Mouse (Mus musculus) CH12.LX (cell line): ENCODE measurements at regions not wholly inside any gene's neighbourhood (a gene's known extent, or its start where the extent isn't known, plus 50 kb on each side); places are given as distances from the start of the nearest gene placed in this dataset.

Experiments used
- DNase-seq: peaks from one replicate; pipeline ENCODE4 v3.0.0-alpha.2; 2013; ENCODE audit errors: extremely low read depth
- H3K27ac ChIP-seq: 2 replicates; pipeline ENCODE4 v1.5.1; 2012; ENCODE audit warnings: low read depth, mild to moderate bottlenecking, control low read depth, moderate library complexity; ENCODE audit not compliant: insufficient read depth
- H3K27me3 ChIP-seq: replicated peaks from 2 replicates; pipeline ENCODE3; 2012; ENCODE audit warnings: inconsistent platforms
- H3K36me3 ChIP-seq, 2 experiments: replicated peaks in 1 of 2; 2 replicates each; pipeline versions ENCODE3 to v1.6.1; 2012; ENCODE audit warnings: inconsistent platforms in 1 of 2, low read length in 1 of 2, mild to moderate bottlenecking in 1 of 2, mixed read lengths in 1 of 2, moderate library complexity in 1 of 2; ENCODE audit not compliant: control insufficient read depth in 1 of 2, insufficient read depth in 1 of 2
- H3K4me1 ChIP-seq, 2 experiments: 2 replicates each; pipeline ENCODE4 v1.6.1; 2012; ENCODE audit warnings: inconsistent platforms in 1 of 2, moderate library complexity in 1 of 2; ENCODE audit not compliant: insufficient read depth in 2 of 2, control insufficient read depth in 1 of 2
- H3K4me2 ChIP-seq: 2 replicates; pipeline ENCODE4 v1.6.1; 2012; ENCODE audit warnings: low read depth, mild to moderate bottlenecking, control low read depth; ENCODE audit not compliant: poor library complexity, insufficient read depth, severe bottlenecking
- H3K4me3 ChIP-seq, 3 experiments: fragments of 150-350 bp in 1 of 3; sonication (generic) in 1 of 3; replicated peaks in 1 of 3; 2 replicates each; pipeline versions ENCODE3 to v1.5.1; 2011 to 2012; ENCODE audit warnings: low read depth in 2 of 3, low read length in 2 of 3, mild to moderate bottlenecking in 2 of 3, moderate library complexity in 2 of 3, control low read depth in 1 of 3, improper control_type of control experiment in 1 of 3, inconsistent platforms in 1 of 3, mixed read lengths in 1 of 3; ENCODE audit not compliant: poor library complexity in 1 of 3
- H3K79me2 ChIP-seq: replicated peaks from 2 replicates; pipeline ENCODE4 v1.6.1; 2012; ENCODE audit warnings: mild to moderate bottlenecking, moderate library complexity; ENCODE audit not compliant: control insufficient read depth, poor library complexity, insufficient read depth, severe bottlenecking; ENCODE audit errors: extremely low read depth
- H3K9ac ChIP-seq: 2 replicates; pipeline ENCODE4 v1.6.1; 2012; ENCODE audit warnings: low read depth, mild to moderate bottlenecking, control low read depth, moderate library complexity; ENCODE audit not compliant: insufficient read depth
- H3K9me3 ChIP-seq: replicated peaks from 2 replicates; pipeline ENCODE3; 2012; ENCODE audit warnings: low read length, inconsistent platforms, mixed read lengths
- BHLHE40 ChIP-seq: IDR thresholded peaks from 2 replicates; pipeline ENCODE4 v1.6.1; 2011; ENCODE audit warnings: mild to moderate bottlenecking, low read depth, low read length, improper control_type of control experiment
- CHD1 ChIP-seq: IDR thresholded peaks from 2 replicates; pipeline ENCODE4 v1.6.1; 2012; ENCODE audit warnings: low read depth, low read length, improper control_type of control experiment, inconsistent platforms
- CHD2 ChIP-seq: IDR thresholded peaks from 2 replicates; pipeline ENCODE4 v1.6.1; 2011; ENCODE audit warnings: low read length, improper control_type of control experiment
- EP300 ChIP-seq: IDR thresholded peaks from 2 replicates; pipeline ENCODE4 v1.6.1; 2011; ENCODE audit warnings: low read length, improper control_type of control experiment
- GABPA ChIP-seq: IDR thresholded peaks from 2 replicates; pipeline ENCODE4 v1.6.1; 2012; ENCODE audit warnings: low read depth, low read length, improper control_type of control experiment, inconsistent platforms; ENCODE audit not compliant: insufficient replicate concordance
- IRF4 ChIP-seq: IDR thresholded peaks from 2 replicates; pipeline ENCODE4 v1.6.1; 2014; ENCODE audit warnings: low read depth, mild to moderate bottlenecking, inconsistent platforms, low read length, improper control_type of control experiment
- KAT2A ChIP-seq: IDR thresholded peaks from 2 replicates; pipeline ENCODE4 v1.6.1; 2012; ENCODE audit warnings: low read length, improper control_type of control experiment, inconsistent platforms; ENCODE audit not compliant: insufficient replicate concordance
- MAFK ChIP-seq: IDR thresholded peaks from 2 replicates; pipeline ENCODE4 v1.6.1; 2011; ENCODE audit warnings: low read length, improper control_type of control experiment; ENCODE audit not compliant: insufficient replicate concordance
- MAZ ChIP-seq: IDR thresholded peaks from 2 replicates; pipeline ENCODE4 v1.6.1; 2012; ENCODE audit warnings: low read depth, mild to moderate bottlenecking, inconsistent platforms, low read length, improper control_type of control experiment, moderate library complexity
- MEF2A ChIP-seq: IDR thresholded peaks from 2 replicates; pipeline ENCODE4 v1.6.1; 2014; ENCODE audit warnings: low read depth, mild to moderate bottlenecking, inconsistent platforms, low read length, improper control_type of control experiment, borderline replicate concordance
- MYC ChIP-seq: IDR thresholded peaks from 2 replicates; pipeline ENCODE4 v1.6.1; 2011; ENCODE audit warnings: low read depth, mild to moderate bottlenecking, improper control_type of control experiment, low read length
- NELFE ChIP-seq: IDR thresholded peaks from 2 replicates; pipeline ENCODE4 v1.6.1; 2011; ENCODE audit warnings: low read depth, low read length, improper control_type of control experiment
- NRF1 ChIP-seq: IDR thresholded peaks from 2 replicates; pipeline ENCODE4 v1.6.1; 2014; ENCODE audit warnings: low read depth, mild to moderate bottlenecking, inconsistent platforms, low read length, improper control_type of control experiment, moderate library complexity
- POLR2A ChIP-seq: IDR thresholded peaks from 2 replicates; pipeline ENCODE4 v1.6.1; 2011; ENCODE audit warnings: low read depth, mild to moderate bottlenecking, improper control_type of control experiment, low read length
- RAD21 ChIP-seq: IDR thresholded peaks from 2 replicates; pipeline ENCODE4 v1.6.1; 2011; ENCODE audit warnings: low read depth, mild to moderate bottlenecking, low read length, improper control_type of control experiment, moderate library complexity
- RCOR1 ChIP-seq: conservative IDR thresholded peaks from 2 replicates; pipeline ENCODE4 v1.6.1; 2012; ENCODE audit warnings: low read depth, mild to moderate bottlenecking, inconsistent platforms, low read length, improper control_type of control experiment
- UBTF ChIP-seq: IDR thresholded peaks from 2 replicates; pipeline ENCODE4 v1.6.1; 2012; ENCODE audit warnings: low read depth, mild to moderate bottlenecking, inconsistent platforms, low read length, improper control_type of control experiment, moderate library complexity
- USF1 ChIP-seq: IDR thresholded peaks from 2 replicates; pipeline ENCODE4 v1.6.1; 2014; ENCODE audit warnings: low read depth, mild to moderate bottlenecking, inconsistent platforms, low read length, improper control_type of control experiment
- ZKSCAN1 ChIP-seq: IDR thresholded peaks from 2 replicates; pipeline ENCODE4 v1.6.1; 2012; ENCODE audit warnings: low read depth, inconsistent platforms, low read length, improper control_type of control experiment, borderline replicate concordance
- ZMIZ1 ChIP-seq: IDR thresholded peaks from 2 replicates; pipeline ENCODE4 v1.6.1; 2012; ENCODE audit warnings: low read depth, mild to moderate bottlenecking, inconsistent platforms, low read length, improper control_type of control experiment
- ZNF384 ChIP-seq: IDR thresholded peaks from 2 replicates; pipeline ENCODE4 v1.6.1; 2012; ENCODE audit warnings: low read depth, low read length, improper control_type of control experiment, inconsistent platforms
- dilution Hi-C: fragments of 300-500 bp; cut with MboI; formaldehyde crosslinking; loops from 2 replicates; pipeline ENCODE4 v1.14.3; 2020; ENCODE audit warnings: low sequenced_read_pairs; ENCODE audit not compliant: extremely low pct_unique_long_range_greater_than_20kb, extremely low pct_ligation_motif_present
- in situ Hi-C: fragments of 300-500 bp; cut with MboI; formaldehyde crosslinking; loops from 3 replicates; pipeline ENCODE4 v1.14.3; 2019; ENCODE audit warnings: low sequenced_read_pairs, low pct_ligation_motif_present, low pct_unique_long_range_greater_than_20kb, mixed read lengths

- Histone ChIP-seq H3K9me3 (peaks cover 5% of the 10 kb centered on the region), H3K27ac (no peak overlapping the region), H3K27me3 (peaks cover 11% of the 10 kb centered on the region), H3K4me2 (no peak overlapping the region), H3K36me3 (no peaks in the 10 kb centered on the region), H3K79me2 (no peaks in the 10 kb centered on the region), H3K9ac (no peak overlapping the region), H3K4me3 (no peak overlapping the region), H3K4me1 (peaks cover 0 to 4% of the 10 kb centered on the region in 2 experiments; a peak in 2 of 4 replicates)
- TF ChIP-seq POLR2A = no peak
- no peak for TF ChIP-seq RCOR1
- no peak for TF ChIP-seq UBTF
- TF ChIP-seq KAT2A = no peak
- TF ChIP-seq CHD2 = no peak
- no peak for TF ChIP-seq IRF4
- TF ChIP-seq BHLHE40 = no peak
- no peak for TF ChIP-seq USF1
- no peak for TF ChIP-seq NRF1
- DNase-seq = no peak
- in situ Hi-C loops = no loop called here
- dilution Hi-C loops = no loop called here
Measured at GRCm38 (mm10) chr16:30205314-30205815, 61.9 kb downstream of the Cpn2 start.

GRCm38 (mm10) chr16:30205816-30206356 lies 61.4 kb downstream of the Cpn2 start:
- dilution Hi-C loops (no loop called here), in situ Hi-C loops (no loop called here)
- H3K9ac ChIP-seq = no peak overlapping the region

More at GRCm38 (mm10) chr16:30205816-30206356, 61.4 kb downstream of the Cpn2 start:
- H3K27ac ChIP-seq = no peak overlapping the region
- no peak overlapping the region for H3K4me2 ChIP-seq
- H3K9me3 ChIP-seq = peaks cover 5% of the 10 kb centered on the region
- TF ChIP-seq MAFK (no peak), NELFE (no peak), ZNF384 (no peak), RAD21 (no peak), RCOR1 (no peak), MEF2A (no peak), CHD1 (no peak), EP300 (no peak), MAZ (no peak), NRF1 (no peak), MYC (no peak), ZMIZ1 (no peak), ZKSCAN1 (no peak), GABPA (no peak), KAT2A (no peak)
- no peaks in the 10 kb centered on the region for H3K36me3 ChIP-seq
- H3K27me3 ChIP-seq = peaks cover 9% of the 10 kb centered on the region
- H3K4me1 ChIP-seq = peaks cover 0 to 4% of the 10 kb centered on the region in 2 experiments; a peak in 2 of 4 replicates
- H3K79me2 ChIP-seq = no peaks in the 10 kb centered on the region
- no peak overlapping the region for H3K4me3 ChIP-seq
- no peak for DNase-seq
